Mouse (Mus musculus) brain, embryonic 14.5 days (tissue): ENCODE measurements around the gene Atf7. TPM values are rescaled to one million over a fixed set of nuclear protein-coding genes. Genes with fewer than 3 reads are reported as not detected.

Experiments used
- DNase-seq: peaks from one replicate; pipeline ENCODE4 v3.0.0-alpha.2; 2011; ENCODE audit warnings: low read depth
- CTCF ChIP-seq: fragments of 200-500 bp; IDR thresholded peaks from 2 replicates; pipeline ENCODE4 v1.5.1; 2012; ENCODE audit warnings: inconsistent platforms, mild to moderate bottlenecking, moderate library complexity, borderline replicate concordance; ENCODE audit not compliant: insufficient read depth, insufficient read length; ENCODE audit errors: extremely low read depth
- POLR2A ChIP-seq: fragments of 200-500 bp; IDR thresholded peaks from 2 replicates; pipeline ENCODE4 v1.6.1; 2012; ENCODE audit warnings: mild to moderate bottlenecking, inconsistent platforms, borderline replicate concordance; ENCODE audit not compliant: poor library complexity, insufficient read depth, insufficient read length, severe bottlenecking; ENCODE audit errors: extremely low read depth
- polyA plus RNA-seq: library from polyadenylated mRNA; depleted of rRNA; stranded (reverse); fragments of >200 nt; gene quantifications from 2 replicates; pipeline ENCODE4 v1.2.3, GENCODE M21; 2012

Gene Atf7
- polyA plus RNA-seq, 1 experiment: 42.5 TPM

GRCm38 (mm10) chr15:102510590-102511284, 114.5 kb downstream of the Atf7 start:
- peak; percentile 98 for DNase-seq
- TF ChIP-seq CTCF: no peak
- 0 out of 2 replicates have a peak, but pooled peaks have one; percentile 1 for TF ChIP-seq POLR2A

DNA sequence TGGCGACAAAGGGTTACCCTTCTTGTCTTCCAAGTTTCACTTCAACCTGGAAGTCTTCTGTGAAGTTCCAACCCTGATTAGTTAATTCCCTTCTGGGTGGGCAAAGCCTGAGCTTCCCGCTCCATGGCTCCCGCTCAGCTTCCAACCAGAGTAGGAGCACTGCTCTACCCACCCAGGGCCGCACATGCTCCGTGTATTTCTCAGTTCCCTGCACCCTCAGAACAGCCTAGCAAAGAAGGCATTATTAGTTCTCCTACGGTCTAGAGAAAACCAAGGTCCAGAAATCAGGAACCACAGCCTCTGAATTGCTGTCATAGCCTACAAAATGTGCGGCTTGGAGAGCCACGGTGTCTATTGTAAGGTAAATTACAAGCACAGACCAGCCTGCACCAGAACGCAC, 115.2 kb downstream of the Atf7 start:
- TF ChIP-seq CTCF (no peak), POLR2A (no peak)
- peak; percentile 71 for DNase-seq

DNA sequence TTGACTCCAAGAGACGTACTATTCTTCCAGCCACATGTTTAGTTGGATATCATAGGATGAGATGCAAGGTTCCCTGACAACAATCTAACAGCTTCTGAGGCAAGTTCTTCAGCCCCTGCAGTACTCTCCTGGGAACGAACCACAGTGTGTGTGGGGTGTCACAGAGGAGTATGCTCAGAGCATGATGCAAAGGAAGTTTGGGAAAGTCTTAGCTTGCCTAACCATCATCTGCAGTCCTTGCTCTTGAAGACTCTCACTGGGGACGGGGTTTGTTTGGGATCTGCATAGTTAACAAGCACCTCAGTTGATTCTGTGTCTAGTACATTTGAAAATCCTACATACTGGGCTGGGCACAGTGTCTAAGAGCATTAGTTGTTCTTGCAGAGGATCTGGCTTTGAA, 116.9 kb downstream of the Atf7 start:
- DNase-seq: no peak
- TF ChIP-seq POLR2A (no peak), CTCF (no peak)

GRCm38 (mm10) chr15:102507561-102507960, 117.7 kb downstream of the Atf7 start:
- TF ChIP-seq POLR2A (no peak), CTCF (no peak)
- DNase-seq: no peak

DNA sequence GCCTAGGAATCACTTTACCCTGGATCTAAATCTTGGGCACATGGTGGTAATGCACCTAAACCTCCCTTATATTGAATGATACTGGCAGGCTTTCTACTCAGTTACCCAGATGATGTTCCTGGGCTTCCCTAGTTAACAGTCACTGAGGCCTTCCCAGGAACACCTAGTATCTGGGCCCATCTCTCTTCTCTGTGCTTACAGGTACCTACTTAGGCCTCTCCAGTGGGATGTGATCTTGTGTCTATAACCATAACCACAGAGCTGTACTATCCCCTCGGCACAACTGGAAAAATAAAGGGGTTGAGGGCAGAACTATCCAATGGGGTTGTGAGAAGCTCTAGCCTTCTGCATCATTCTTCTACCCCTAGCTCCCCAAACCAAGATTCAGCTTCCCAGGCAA, 118.4 kb downstream of the Atf7 start:
- TF ChIP-seq POLR2A (no peak), CTCF (no peak)
- no peak for DNase-seq

GRCm38 (mm10) chr15:102506464-102506830, 118.8 kb downstream of the Atf7 start:
- TF ChIP-seq CTCF: no peak
- TF ChIP-seq POLR2A: no peak
- no peak for DNase-seq

DNA sequence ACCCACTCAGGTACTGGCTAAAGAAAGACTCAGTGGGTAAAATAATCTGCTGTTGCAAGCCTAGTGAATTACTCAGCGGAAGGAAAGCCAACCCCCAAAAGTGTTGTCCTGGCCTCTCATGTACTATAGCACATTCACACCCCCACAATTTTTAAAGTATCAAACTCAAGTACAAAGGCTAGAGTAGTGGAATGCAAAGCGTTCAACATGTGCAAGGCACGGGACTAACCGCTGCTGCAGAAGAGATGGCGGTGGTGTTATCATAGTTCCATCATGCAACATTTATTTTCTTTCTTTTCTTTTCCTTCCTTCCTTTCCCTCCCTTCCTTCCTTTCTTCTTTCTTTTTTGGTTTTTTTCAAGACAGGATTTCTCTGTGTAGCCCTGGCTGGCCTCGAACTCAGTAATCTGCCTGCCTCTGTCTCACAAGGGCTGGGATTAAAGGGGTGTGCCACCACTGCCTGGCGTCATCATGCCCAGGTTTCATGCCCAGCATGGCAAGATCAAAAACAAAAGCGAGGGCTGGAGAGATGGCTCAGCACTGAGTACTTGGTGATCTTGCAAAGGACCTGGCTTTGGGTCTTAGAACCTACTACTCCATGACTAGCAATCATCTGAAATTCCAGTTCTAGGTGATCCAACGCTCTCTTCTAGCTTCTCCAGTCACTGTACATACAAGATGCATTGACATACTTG, 119.3 kb downstream of the Atf7 start:
- TF ChIP-seq POLR2A: no peak
- no peak for TF ChIP-seq CTCF
- no peak for DNase-seq

DNA sequence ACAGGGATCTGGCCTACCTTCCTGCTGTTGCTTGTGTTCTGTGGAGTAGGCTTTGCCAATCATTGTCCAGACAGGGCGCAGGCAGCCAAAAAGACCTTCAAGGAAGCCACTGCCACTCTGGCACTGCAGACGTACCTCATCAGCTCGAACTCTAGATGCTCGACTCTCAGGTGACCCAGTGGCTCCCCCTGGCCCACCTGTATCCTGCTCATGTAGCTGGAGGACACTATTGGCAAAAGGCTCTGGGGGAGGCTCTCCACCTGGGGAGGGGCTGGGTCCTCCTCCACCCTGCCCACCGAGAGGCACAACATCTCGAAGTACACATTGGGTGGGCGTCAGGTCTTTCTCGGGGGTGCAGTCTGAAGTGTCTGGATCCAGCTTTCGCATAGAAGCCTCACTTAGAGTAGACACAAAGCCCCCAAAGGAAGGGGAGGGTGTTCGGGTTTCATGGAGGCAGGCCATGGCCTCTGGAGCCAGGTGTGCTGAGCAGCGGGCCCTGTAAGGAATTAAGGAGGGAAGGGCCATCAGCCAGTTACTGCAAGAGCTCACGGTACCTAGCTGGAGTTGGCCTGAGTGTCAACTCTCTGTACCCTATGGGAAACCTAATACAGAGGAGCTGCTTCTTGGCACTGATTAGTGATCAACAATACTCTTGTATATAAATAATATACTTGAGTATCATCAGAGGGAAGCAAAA, 120.0 kb downstream of the Atf7 start:
- TF ChIP-seq POLR2A (no peak), CTCF (no peak)
- DNase-seq: no peak

DNA sequence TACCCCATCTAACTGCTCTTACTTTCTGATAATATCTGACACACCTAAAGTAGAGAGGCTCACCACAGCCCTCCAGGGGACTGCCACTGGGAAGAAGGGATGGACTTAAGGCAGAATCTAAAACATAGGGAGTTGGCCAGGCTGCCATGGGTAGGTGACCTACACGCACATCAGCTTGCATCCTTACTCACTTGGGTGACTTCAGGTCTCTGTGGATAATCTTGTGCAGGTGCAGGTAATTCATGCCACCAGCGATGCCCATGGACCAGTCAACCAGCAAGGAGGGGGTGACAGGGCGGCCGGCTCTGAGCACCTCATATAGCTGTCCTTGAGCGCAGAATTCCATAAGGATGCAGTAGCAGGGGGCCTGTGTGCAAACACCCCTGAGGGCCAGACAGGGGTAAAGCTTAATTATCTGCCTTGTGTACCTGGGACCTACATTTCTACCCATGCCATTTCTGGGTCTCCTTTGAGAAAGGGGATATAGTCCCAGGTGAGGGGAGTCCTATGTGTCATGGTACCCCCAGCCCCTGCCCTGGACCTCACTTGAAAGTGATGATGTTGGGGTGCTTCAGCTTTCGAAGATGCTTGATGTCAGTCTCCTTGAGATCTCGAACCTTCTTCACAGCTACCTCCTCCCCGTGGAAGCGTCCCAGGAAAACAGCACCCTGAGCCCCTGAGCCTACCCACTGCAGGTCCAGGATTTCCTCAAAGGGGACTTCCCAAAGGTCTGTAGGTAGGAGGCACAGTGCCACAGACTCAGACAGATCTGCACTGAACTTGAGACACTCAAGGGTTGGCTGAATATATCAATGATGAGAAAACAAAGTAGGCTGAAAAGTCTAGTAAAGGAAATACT, 121.1 kb downstream of the Atf7 start:
- no peak for DNase-seq
- TF ChIP-seq CTCF: no peak
- no peak for TF ChIP-seq POLR2A

GRCm38 (mm10) chr15:102503447-102503846, 121.8 kb downstream of the Atf7 start, which contains the start of gene Gm10337:
TSS of gene Gm10337 (plus strand) at chr15:102503722.
- no peak for DNase-seq
- no peak for TF ChIP-seq CTCF
- no peak for TF ChIP-seq POLR2A
